Mouse (Mus musculus) midbrain, embryonic 14.5 days (tissue): ENCODE measurements around the gene Tex11. TPM values are rescaled to one million over a fixed set of nuclear protein-coding genes. Genes with fewer than 3 reads are reported as not detected.

Experiments used
- ATAC-seq: fragments of 200-750 bp; cut with Nextera tagmentation; 2 replicates; pipeline ENCODE4 v1.8.0; 2017; ENCODE audit warnings: moderate number of reproducible peaks, moderate library complexity; ENCODE audit not compliant: low FRiP score, low TSS enrichment
- DNase-seq: peaks from one replicate; pipeline ENCODE4 v3.0.0-alpha.2; 2015
- H3K27ac ChIP-seq: fragments of 300-500 bp; sonication (generic); replicated peaks from 2 replicates; pipeline ENCODE4 v1.5.1; 2014; ENCODE audit warnings: mild to moderate bottlenecking, low read depth, low read length, moderate library complexity
- H3K27me3 ChIP-seq: fragments of 300-500 bp; sonication (generic); 2 replicates; pipeline ENCODE4 v1.6.1; 2014; ENCODE audit warnings: low read length, control low read depth, mixed read lengths; ENCODE audit not compliant: control insufficient read depth, insufficient read depth
- H3K36me3 ChIP-seq: fragments of 300-500 bp; sonication (generic); 2 replicates; pipeline ENCODE4 v1.6.1; 2014; ENCODE audit warnings: low read length, control low read depth; ENCODE audit not compliant: control insufficient read depth, insufficient read depth
- H3K4me1 ChIP-seq: fragments of 300-500 bp; sonication (generic); 2 replicates; pipeline ENCODE4 v1.6.1; 2014; ENCODE audit warnings: mild to moderate bottlenecking, antibody characterized with exemption, low read length, control low read depth; ENCODE audit not compliant: control insufficient read depth, insufficient read depth
- H3K4me2 ChIP-seq: fragments of 300-500 bp; sonication (generic); 2 replicates; pipeline ENCODE4 v1.6.1; 2014; ENCODE audit warnings: mild to moderate bottlenecking, low read length, moderate library complexity
- H3K4me3 ChIP-seq: fragments of 300-500 bp; sonication (generic); replicated peaks from 2 replicates; pipeline ENCODE4 v1.5.1; 2014; ENCODE audit warnings: low read depth, low read length
- H3K9ac ChIP-seq: fragments of 300-500 bp; sonication (generic); replicated peaks from 2 replicates; pipeline ENCODE4 v1.6.1; 2014; ENCODE audit warnings: mild to moderate bottlenecking, low read length, moderate library complexity
- H3K9me3 ChIP-seq: fragments of 300-500 bp; sonication (generic); 2 replicates; pipeline ENCODE4 v1.6.1; 2016; ENCODE audit warnings: low read length, control low read depth, mixed read lengths; ENCODE audit not compliant: control insufficient read depth
- WGBS: fragments of 180-500 bp; shearing (Covaris S2); extraction: QIAGEN DNeasy Blood & Tissue Kit; methylation state at CpG from one replicate; pipeline ENCODE4 v1.1.7; 2014; 5-methylcytosine and 5-hydroxymethylcytosine counted together
- polyA plus RNA-seq: library from polyadenylated mRNA; unstranded; fragments of >200 nt; fragmentation: Nextera tagmentation; extraction: Ambion mirVana; gene quantifications from 2 replicates; pipeline ENCODE4 v1.2.1, GENCODE M21; 2014

Gene Tex11
- polyA plus RNA-seq, 1 experiment from 2014 or later: 0.08 TPM

DNA sequence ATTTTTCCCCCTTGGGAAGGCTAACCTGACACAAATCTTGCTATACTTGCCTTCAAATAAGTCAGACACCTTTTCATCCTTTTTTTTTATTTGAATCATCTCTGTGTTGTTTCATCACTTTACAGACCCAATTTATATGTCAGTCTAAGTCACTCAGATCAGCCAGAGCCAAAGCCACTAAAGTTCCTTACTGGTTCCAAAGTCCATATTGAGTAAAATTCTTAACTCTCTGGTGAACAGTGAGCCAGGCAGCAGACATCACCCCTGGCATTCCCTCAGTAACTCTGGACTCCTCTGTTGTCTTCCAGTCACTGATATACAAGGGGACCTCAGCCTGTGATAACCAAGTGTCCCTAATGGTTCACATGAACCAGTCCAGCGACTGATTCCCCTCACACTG is 233.9 kb downstream of the Tex11 start:
- Histone ChIP-seq H3K9me3 (no peaks in the 10 kb centered on the region), H3K4me1 (no peaks in the 10 kb centered on the region), H3K9ac (no peak overlapping the region), H3K36me3 (no peaks in the 10 kb centered on the region), H3K27ac (no peak overlapping the region), H3K27me3 (no peaks in the 10 kb centered on the region), H3K4me3 (no peak overlapping the region), H3K4me2 (no peak overlapping the region)
- DNase-seq: no peak
- no peak for ATAC-seq
- WGBS: 76% methylated on average over 1 of the region's 1 CpGs

DNA sequence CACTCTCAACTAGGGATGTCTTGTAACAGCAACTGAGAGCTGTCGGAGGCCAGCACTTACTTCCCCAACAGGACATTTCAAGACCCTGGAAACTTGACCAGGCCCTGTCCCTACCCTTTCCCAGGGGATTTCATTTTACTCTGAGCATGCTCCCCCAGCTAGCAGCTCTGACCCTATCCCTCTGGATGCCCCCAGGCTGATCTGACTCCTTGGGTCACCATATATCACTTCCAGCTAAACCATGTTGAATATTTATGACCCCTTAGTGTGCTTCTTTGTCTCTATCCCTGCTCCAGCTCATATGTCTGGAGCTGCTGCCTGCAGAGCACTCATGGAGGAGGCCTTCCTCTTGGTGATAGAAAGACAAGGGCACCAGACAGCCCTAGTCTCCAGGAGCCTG is 238.3 kb downstream of the Tex11 start:
- H3K4me2 ChIP-seq: no peak overlapping the region
- 83% methylated on average over 1 of the region's 1 CpGs for WGBS
- H3K4me1 ChIP-seq: no peaks in the 10 kb centered on the region
- no peak for DNase-seq
- no peak overlapping the region for H3K4me3 ChIP-seq
- H3K9me3 ChIP-seq: no peaks in the 10 kb centered on the region
- H3K9ac ChIP-seq: no peak overlapping the region
- H3K27me3 ChIP-seq: no peaks in the 10 kb centered on the region
- peaks cover 14% of the 10 kb centered on the region for H3K36me3 ChIP-seq
- ATAC-seq: no peak
- no peak overlapping the region for H3K27ac ChIP-seq

DNA sequence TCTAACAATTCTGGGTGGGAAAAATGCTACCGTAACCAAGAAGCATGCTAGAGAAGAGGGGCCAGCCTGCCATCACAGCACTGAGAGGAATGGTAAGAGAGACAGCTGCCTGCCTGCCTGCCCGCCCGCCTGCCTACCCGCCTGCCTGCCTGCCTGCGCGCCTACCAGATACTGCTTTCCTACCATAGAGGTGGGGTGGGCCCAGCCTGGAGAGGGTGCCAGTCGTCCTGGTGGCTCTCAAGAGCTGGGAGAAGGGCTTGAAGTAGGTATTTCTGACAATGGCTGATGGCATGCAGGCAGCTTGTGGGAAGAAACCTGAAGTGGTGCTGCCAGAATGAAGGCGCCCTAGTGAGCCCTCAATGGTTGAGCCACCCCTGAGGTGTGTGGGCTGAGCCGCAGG is 240.8 kb downstream of the Tex11 start:
- no peak overlapping the region for H3K27ac ChIP-seq
- ATAC-seq (no peak), DNase-seq (no peak)
- WGBS: 92% methylated on average over 9 of the region's 9 CpGs
- H3K4me1 ChIP-seq: no peaks in the 10 kb centered on the region
- no peak overlapping the region for H3K4me3 ChIP-seq
- H3K36me3 ChIP-seq: peaks cover 36% of the 10 kb centered on the region
- H3K27me3 ChIP-seq: no peaks in the 10 kb centered on the region
- H3K9ac ChIP-seq: no peak overlapping the region
- no peaks in the 10 kb centered on the region for H3K9me3 ChIP-seq
- no peak overlapping the region for H3K4me2 ChIP-seq

- no peaks in the 10 kb centered on the region for H3K27me3 ChIP-seq
- no peaks in the 10 kb centered on the region for H3K4me1 ChIP-seq
- H3K27ac ChIP-seq: no peak overlapping the region
- ATAC-seq (no peak), DNase-seq (no peak)
- H3K9ac ChIP-seq: no peak overlapping the region
- 84% methylated on average over 7 of the region's 7 CpGs for WGBS
- no peaks in the 10 kb centered on the region for H3K9me3 ChIP-seq
- H3K36me3 ChIP-seq: peaks cover 55% of the 10 kb centered on the region
- H3K4me2 ChIP-seq: no peak overlapping the region
- no peak overlapping the region for H3K4me3 ChIP-seq
Observed at GRCm38 (mm10) chrX:100815766-100816165, 243.7 kb downstream of the Tex11 start.

DNA sequence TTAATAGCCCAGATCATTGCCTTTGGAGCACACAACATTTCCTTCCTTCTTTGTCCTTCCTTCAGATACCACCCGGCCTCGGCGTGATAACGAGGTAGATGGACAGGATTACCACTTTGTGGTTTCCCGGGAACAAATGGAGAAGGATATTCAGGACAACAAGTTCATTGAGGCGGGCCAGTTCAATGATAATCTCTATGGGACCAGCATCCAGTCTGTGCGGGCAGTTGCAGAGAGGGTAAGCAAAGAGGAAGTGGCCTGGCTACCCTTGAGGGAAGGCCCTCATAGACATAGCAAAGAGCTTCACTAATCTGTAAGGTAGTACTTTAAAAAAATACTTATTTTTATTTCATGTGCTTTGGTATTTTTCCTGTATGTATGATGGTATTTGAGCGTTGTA is 245.3 kb downstream of the Tex11 start:
- Histone ChIP-seq H3K4me1 (no peaks in the 10 kb centered on the region), H3K4me2 (no peak overlapping the region), H3K9ac (no peak overlapping the region), H3K27me3 (no peaks in the 10 kb centered on the region), H3K36me3 (peaks cover 63% of the 10 kb centered on the region), H3K27ac (no peak overlapping the region), H3K4me3 (no peak overlapping the region), H3K9me3 (no peaks in the 10 kb centered on the region)
- DNase-seq (no peak), ATAC-seq (no peak)
- WGBS: 94% methylated on average over 8 of the region's 8 CpGs

GRCm38 (mm10) chrX:100811129-100811528 is 248.3 kb downstream of the Tex11 start:
- Histone ChIP-seq H3K27ac (no peak overlapping the region), H3K4me2 (no peak overlapping the region), H3K27me3 (no peaks in the 10 kb centered on the region), H3K36me3 (peaks cover 72% of the 10 kb centered on the region), H3K9me3 (no peaks in the 10 kb centered on the region), H3K9ac (no peak overlapping the region), H3K4me1 (no peaks in the 10 kb centered on the region), H3K4me3 (no peak overlapping the region)
- ATAC-seq: no peak
- DNase-seq: no peak
- WGBS: 81% methylated on average over 4 of the region's 4 CpGs

DNA sequence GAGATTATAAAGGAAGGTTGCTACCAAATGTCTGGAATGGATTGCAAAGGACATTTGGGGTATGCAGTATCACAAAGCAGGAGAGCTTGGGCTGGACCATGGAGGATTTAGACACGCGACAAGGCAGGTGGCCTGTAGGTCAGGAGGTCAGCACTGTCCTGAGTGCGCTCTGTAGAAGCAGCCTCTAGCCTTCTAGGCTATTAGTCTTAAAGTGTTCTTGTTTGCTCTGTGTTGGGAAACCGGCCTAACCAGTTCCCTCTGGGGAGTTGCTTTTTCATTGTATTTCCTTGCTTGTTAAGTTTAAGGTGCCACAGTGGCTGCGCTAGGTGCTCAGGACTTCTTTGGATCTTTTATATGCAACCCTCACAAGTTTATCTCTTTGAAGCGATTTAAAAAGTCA is 257.4 kb downstream of the Tex11 start:
- no peaks in the 10 kb centered on the region for H3K4me1 ChIP-seq
- ATAC-seq: no peak
- H3K9ac ChIP-seq: no peak overlapping the region
- no peaks in the 10 kb centered on the region for H3K27me3 ChIP-seq
- no peak overlapping the region for H3K27ac ChIP-seq
- peaks cover 18% of the 10 kb centered on the region for H3K36me3 ChIP-seq
- H3K4me3 ChIP-seq: no peak overlapping the region
- H3K4me2 ChIP-seq: no peak overlapping the region
- WGBS: 82% methylated on average over 6 of the region's 6 CpGs
- no peaks in the 10 kb centered on the region for H3K9me3 ChIP-seq
- DNase-seq: no peak

- no peak overlapping the region for H3K4me2 ChIP-seq
- DNase-seq (no peak), ATAC-seq (no peak)
- no peak overlapping the region for H3K9ac ChIP-seq
- H3K4me3 ChIP-seq: no peak overlapping the region
- H3K27ac ChIP-seq: no peak overlapping the region
- WGBS: 43% methylated on average over 2 of the region's 2 CpGs
- H3K4me1 ChIP-seq: no peaks in the 10 kb centered on the region
- H3K9me3 ChIP-seq: no peaks in the 10 kb centered on the region
- peaks cover 15% of the 10 kb centered on the region for H3K36me3 ChIP-seq
- no peaks in the 10 kb centered on the region for H3K27me3 ChIP-seq
Observed at GRCm38 (mm10) chrX:100800643-100801042, 258.8 kb downstream of the Tex11 start.

DNA sequence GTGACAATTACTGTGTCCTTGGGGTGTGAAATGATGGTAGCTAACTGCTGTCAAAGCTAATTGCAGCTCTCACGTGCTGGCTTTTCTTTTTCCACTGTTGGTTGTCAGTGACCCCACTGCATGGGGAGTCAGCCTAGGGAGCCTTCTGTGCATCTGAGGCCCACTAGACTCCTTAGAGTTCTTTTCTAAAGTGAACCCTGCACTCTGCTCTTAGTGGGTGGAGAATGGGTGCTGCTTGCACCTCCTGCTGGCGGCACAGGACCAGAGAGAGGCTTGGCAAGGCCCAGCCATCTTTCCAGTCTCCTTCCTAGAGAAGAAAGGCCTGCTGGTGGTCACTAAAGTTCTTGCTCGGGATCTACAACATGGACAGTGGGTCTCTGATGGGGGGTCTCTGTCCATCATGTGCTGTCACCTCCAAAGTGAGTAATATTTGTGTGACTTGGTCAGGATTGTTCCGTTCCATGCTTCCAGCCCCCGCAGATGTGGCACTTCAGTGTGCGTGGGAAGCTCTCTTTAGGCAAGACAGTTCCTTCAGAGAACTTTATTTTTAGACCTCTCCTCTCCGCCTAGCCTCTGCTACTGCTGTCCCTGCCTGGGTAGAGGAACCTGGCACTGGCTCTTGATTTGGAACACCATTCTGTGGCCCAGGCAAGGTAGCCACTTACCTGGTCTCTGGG is 261.5 kb downstream of the Tex11 start:
- Histone ChIP-seq H3K4me3 (no peak overlapping the region), H3K4me2 (no peak overlapping the region), H3K27me3 (no peaks in the 10 kb centered on the region), H3K9ac (no peak overlapping the region), H3K36me3 (peaks cover 15% of the 10 kb centered on the region), H3K9me3 (no peaks in the 10 kb centered on the region), H3K27ac (no peak overlapping the region), H3K4me1 (no peaks in the 10 kb centered on the region)
- DNase-seq (no peak), ATAC-seq (no peak)
- WGBS: 80% methylated on average over 7 of the region's 7 CpGs
